Mouse (Mus musculus): ENCODE results near the gene Neurog3. TPM values are rescaled to one million over a fixed set of nuclear protein-coding genes. Genes with fewer than 3 reads are reported as not detected.

The Neurog3 gene
- polyA plus RNA-seq, 1 experiment from 2014 or later = 14.7 TPM

GRCm38 (mm10) chr10:62183053-62183452 is 50.2 kb downstream of the Neurog3 start:
- Histone ChIP-seq H3K27me3 (ENCODE audit: control insufficient read depth, insufficient read depth, low read length) (peaks cover 5% of the 10 kb centered on the region; the same call in 1 of the 2 replicates), H3K27ac (ENCODE audit: low read depth, low read length) (no peak overlapping the region), H3K4me2 (ENCODE audit: low read depth) (no peak overlapping the region), H3K4me1 (ENCODE audit: control insufficient read depth, insufficient read depth, low read length) (no peaks in the 10 kb centered on the region), H3K4me3 (ENCODE audit: low read depth, low read length) (no peak overlapping the region), H3K9ac (ENCODE audit: low read length) (no peak overlapping the region), H3K36me3 (ENCODE audit: control insufficient read depth, insufficient read depth, low read length) (no peaks in the 10 kb centered on the region), H3K9me3 (ENCODE audit: control insufficient read depth, low read length) (no peaks in the 10 kb centered on the region)
- WGBS = 3% methylated on average over 10 of the region's 10 CpGs
- peak; percentile 49 for ATAC-seq (ENCODE audit: insufficient read depth, low FRiP score, low TSS enrichment)
- peak; percentile 95 for DNase-seq (ENCODE audit: low spot score)

Other genes starting within 250 kb of the Neurog3 start
- 1.6 and 2.4 TPM in 2 replicates for gene Col13a1, start 154.0 kb upstream of the Neurog3 start, polyA plus RNA-seq (2014; fragmentation: Nextera tagmentation; extraction: Ambion mirVana)
- gene Fam241b, start 10.8 kb downstream of the Neurog3 start, polyA plus RNA-seq (2014; fragmentation: Nextera tagmentation; extraction: Ambion mirVana) = 9.5 and 10.9 TPM in 2 replicates
- gene Tspan15, start 98.2 kb downstream of the Neurog3 start, polyA plus RNA-seq (2014; fragmentation: Nextera tagmentation; extraction: Ambion mirVana) = 8.6 and 8.9 TPM in 2 replicates
- not detected in 2 replicates for gene Tacr2, start 119.3 kb downstream of the Neurog3 start, polyA plus RNA-seq (2014; fragmentation: Nextera tagmentation; extraction: Ambion mirVana)
- 27.6 and 36.9 TPM in 2 replicates for gene Hk1, start 246.8 kb downstream of the Neurog3 start, polyA plus RNA-seq (2014; fragmentation: Nextera tagmentation; extraction: Ambion mirVana)

Data from neural tube, embryonic 11.5 days (tissue).